Mouse (Mus musculus): ENCODE data around the gene Frmd4b.

Gene Frmd4b

DNA sequence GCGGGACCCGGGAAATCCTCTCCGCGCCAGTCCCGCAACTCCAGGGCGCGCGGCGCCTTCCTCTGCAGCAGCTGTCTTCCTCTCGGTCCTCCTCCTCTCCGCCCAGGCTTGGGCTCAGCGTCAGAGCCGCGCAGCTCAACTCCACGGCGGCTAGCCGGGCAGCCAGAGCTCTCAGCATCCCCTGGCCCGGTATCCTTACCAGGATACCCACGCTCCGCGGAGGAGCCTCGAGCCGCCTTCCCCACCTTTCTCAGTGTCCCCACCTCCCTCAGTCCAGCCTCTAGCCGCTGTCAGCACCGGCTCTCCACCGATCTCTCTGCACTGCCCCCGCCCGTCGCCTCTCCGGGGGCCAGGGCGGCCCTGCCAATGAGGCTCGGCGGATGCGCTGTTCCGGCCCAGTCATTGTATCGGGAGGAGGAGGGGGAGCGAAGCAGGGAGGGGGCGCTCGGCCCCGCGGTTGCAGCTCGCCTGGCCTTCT, at the start of gene Frmd4b:
TSS of gene Frmd4b (minus strand) at position 276 of the 478 bp plus-strand sequence.
- no peak for DNase-seq (ENCODE audit: low spot score)

DNA sequence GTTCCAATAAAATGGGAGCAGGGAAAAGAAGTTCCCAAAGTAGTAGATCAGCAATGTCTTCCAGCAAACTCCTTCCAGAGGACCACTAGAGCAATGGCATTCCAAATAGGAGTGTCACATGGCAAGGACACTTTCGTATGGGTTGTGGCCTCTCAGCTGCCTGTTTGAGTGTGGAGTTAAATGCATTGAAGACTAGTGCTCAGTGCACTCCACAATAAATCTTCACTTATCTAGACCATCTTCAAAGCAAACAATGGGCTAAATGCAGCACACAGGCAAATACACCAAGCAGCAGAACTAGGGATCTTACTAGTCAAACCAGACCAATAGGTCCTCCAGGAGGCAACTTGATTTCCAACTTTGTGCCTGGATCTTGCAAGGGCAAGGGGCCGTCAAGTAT, 49.1 kb upstream of the Frmd4b start:
- DNase-seq (ENCODE audit: low spot score) = no peak

DNA sequence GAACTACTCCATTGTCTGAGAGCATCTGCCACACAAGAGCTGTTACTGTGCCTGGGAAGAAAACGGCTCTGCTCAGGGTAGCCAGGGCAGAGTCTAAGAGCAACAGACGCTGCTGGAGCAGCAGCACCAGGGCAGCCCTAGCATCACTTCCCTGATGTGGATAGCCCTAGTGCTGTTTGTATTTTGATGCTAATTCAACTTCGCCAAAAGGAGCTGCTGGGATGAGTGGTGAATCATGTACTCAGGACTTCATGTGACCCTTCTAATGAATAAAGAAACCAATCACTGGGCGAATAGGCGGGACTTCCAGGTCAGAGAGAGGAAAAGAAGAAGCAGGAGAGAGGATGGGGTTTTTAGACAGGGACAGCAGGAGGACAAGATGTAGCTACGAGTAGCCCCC, 41.6 kb upstream of the Frmd4b start:
- no peak for DNase-seq (ENCODE audit: low spot score)

DNA sequence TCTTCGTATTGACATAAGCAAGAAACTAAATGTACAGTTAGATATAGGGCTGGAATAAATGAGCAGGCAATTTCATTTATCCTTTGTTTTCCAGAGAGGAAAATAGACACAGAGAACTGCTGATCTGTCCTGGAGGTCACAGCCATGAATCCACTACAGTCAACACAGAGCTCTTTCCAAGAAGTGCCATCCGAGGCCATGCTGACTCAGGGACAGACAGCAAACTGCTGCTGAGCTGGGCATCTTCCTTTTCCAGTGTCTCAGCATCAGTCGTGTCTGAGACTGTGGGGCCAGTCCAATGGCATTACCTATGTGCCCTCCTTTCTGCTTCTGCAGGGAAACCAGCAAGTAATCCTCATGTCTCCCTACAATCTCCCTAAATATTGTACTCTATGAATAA, 38.6 kb upstream of the Frmd4b start:
- DNase-seq (ENCODE audit: low spot score) = no peak

DNA sequence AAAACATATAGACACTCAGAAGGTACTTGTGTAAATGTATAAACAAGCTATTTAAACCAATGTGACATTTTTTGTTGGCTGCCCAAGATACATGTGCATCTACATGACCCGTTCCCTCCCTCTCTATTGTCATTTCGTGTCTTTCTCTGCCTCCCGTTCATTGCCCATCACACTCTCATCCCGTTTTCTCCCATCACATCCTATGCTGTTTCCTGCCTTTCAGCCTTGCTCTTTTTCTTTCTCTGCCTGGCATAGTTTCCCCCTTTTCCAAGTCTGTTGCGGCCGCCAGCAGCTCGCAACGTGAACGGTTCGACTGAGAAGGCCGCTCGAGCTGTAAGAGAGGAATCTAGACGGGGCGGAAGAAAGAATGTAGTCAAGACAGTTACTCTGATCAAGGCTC, 30.2 kb upstream of the Frmd4b start:
- no peak for DNase-seq (ENCODE audit: low spot score)

DNA sequence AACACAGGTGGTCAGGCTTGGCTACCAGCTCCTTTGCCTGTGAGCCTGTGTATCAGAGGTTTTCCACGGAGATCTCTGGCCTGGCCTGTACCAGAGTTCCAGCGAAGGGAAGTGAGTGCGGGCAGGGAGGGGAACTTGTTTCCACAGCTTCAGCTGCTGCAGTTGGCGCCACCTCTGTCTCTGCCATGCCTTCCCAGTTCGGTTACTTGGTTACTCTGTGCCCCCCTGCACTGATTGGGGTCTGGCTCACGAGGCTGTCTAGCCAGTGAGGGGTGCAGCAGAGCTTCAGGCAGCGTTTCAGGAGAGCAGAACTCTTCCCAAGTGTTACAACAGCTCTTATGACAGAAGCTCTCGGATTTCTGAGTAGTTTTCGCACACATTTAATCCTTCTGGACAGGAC, 6.0 kb upstream of the Frmd4b start:
- no peak for DNase-seq (ENCODE audit: low spot score)

DNA sequence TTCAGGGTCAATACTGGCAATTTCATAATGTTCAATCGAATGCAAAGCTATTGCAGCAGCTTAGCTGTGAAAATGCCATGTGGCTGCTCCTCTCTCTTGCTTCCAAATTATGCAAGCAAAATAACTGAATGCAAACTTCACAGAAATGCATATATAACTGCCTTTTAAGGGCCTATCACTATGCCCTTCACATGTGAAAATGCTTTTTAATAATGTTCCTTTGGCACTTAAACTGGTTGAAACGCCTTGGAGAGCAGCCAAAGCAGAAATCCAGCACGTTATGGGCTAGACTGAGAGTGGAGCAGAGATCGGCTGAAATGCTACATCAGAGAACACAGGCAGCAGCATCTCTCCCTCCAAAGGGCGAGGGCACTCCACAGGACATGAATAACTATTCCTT, 4.9 kb upstream of the Frmd4b start:
- peak; percentile 26 for DNase-seq (ENCODE audit: low spot score)

DNA sequence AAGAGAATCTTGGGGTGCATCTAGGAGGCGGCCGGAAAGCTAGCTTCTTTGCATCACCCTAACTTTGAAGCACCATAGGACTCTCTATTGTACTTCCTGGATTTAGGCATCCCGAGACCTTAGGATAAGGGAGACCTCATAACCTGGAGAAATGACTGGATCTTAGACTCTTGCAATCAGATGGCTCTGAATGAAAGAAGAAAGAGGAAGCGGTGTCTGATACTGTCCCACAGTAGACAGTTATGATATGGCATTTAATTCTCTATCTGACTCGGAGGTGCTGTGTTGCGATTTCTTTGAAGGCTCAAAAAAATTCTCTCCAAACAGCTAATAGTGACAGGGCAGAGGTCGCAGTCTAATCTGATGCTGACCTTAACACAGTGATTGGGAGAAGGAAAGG, 433 bp upstream of the Frmd4b start:
- DNase-seq (ENCODE audit: low spot score) = no peak

DNA sequence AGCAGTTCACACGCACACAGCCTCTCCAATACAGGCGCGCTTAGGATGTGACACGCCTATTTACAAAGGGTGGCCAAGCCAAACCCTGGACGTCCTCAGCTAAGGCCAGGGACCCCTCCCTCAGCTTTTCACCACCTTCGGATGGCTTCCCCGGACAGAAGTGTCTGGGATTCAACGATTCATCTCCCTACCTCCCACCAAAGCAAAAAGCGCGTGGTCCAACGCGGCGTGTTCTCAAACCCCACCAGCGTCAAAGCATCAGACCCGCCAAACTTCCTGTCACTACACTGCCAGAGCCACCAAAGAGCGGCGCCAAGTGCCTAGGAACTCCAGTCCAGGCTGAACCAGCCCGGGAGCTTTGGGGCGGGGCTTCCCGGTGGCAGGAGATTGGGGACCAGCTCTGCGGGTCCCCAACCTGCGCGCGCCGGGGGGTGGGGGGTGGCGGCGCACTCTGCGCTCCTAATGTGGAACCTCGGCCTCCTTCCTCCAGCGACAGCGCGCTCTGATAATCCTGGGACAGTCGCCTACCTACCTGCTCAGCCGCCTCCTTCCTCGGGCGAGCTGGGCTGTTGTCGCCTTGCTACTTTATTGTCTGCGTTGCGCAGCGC, 579 bp downstream of the Frmd4b start:
- DNase-seq (ENCODE audit: low spot score) = no peak

DNA sequence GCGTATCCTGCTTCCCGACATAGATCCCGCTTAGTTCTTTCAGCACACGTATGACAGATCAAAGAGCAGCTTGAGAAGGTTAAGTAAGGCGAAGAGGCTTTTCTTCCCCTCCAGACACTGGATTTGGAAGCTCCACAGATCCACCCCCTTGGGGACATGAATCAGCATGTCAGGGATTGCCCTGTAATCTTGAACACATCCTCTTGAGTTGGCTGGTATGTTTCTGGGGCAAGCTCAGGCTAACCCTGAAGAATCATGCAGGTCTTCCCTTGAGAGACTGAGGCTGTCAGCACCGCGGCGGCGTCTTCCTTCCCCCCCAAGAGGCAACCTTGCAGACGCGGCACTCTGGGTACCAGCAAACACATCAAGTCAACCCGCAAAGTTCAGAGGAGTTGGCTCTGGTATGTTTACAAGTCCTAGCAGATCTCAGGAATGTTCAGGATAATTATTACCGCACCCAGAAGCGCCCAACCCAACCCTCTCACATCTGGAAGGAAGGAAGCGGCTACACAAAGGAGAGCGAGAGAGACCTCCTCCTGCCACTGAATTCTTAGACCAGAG, 1.4 kb downstream of the Frmd4b start:
- no peak for DNase-seq (ENCODE audit: low spot score)

DNA sequence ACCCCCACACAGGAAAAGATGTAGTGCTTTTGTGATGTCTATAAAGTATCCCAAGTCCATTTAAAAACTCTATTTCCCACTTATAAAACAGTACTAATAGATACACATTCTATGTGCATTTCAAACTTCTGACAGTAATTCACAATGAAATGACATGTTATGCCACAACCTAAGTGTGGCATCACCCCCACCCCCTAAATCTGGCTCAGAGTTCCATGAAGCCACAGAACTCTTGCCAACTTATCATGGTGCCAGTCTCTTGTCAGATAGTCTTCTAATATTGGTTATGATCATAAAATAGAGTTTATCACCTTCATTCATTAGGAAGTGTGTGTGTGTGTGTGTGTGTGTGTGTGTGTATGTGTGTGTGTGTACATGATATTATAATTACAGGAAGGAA, 3.2 kb downstream of the Frmd4b start:
- no peak for DNase-seq (ENCODE audit: low spot score)

DNA sequence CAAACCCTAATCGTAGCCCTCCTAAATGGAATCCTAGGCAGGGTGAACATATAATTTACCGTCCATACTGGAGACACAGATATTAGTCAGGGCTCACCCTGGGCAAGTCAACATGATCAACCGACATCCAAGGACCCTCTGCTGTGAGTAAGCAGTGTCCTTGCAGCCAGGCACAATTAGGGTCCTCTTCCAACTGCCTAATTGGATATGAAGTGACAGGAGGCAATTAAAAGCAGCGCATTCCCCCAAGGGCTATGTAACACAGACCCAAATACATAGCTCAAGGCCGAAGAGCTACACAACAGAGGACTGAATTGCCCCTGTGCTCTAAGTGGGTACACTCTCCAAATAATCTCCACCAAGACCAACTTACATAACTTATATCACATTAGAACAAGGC, 4.5 kb downstream of the Frmd4b start:
- DNase-seq (ENCODE audit: low spot score) = no peak

DNA sequence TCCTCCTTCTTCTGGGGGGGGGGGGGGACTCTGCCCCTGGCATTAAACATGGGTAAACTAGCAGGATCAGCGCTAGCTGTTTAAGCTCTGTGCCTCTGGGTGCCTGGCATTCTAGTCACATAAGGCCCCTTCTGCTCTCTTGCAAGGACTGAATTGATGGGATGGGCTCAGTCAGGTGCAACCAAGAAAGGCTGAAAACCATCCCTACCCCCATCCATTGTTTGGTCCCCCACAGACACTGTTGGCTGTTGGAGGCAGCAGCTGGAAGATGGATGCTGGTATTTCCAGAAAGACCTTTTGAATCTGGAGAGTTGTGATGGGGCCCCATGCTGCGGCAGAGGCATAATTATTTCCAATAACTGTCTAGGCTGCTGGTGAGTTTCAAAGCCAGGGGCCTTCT, 7.3 kb downstream of the Frmd4b start:
- no peak for DNase-seq (ENCODE audit: low spot score)

DNA sequence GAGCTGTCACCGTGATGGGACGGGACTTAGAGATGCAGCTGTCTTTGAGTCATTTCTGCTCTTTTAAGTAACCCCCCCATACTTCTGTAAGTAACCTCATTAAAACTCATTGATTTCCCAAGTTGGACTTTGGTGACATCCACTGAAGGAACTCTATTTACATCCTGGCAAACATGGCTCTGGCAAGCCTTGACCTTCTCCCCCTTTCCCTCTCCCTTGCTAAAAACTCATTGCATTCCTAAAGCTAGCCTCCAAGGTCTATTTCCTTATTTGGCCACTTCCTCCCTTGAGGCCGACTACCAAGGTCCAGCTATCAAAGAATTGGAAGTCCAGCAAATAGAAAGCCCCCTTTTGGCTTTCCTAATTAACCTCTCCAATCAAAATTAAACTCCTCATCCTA, 9.7 kb downstream of the Frmd4b start:
- DNase-seq (ENCODE audit: low spot score) = peak; percentile 42

DNA sequence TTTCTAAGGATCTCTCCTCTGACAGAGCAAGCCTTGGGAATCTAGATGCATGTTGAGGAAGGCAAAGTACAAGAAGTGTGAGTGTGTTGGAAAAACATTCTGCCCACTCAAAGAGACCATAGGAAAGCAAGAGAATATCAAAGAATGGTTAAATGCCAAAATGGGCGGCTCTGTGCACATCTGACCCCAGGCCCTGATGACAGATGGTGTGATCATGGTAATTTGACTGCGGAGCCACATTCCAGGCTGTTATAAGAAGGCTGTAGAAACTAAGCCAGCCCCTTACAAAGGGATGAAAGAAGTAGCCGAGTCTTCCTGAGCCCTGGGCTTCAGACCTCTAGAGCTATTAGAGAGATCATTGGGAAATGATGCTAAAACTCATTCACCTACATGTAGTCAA, 22.1 kb downstream of the Frmd4b start:
- DNase-seq (ENCODE audit: low spot score) = no peak

DNA sequence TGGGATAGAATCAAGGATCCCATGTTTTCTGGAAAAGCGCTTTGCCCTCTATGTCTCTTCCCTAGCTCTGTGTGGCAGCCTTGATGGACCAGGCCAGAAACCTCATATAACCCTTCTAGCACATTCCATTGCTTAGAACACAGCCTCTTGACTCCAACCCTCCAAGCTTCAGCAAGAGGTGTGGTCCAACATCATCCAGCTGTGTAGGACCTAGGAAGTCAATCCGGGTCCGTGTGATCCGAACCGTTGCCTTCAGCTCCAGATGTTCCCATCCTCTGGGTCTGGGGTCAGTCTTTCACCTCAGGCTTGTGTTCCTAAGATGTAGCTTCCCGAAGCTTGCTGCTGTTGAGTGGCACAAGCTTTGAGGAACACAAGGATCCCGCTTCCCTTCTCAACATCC, 22.8 kb downstream of the Frmd4b start:
- no peak for DNase-seq (ENCODE audit: low spot score)

DNA sequence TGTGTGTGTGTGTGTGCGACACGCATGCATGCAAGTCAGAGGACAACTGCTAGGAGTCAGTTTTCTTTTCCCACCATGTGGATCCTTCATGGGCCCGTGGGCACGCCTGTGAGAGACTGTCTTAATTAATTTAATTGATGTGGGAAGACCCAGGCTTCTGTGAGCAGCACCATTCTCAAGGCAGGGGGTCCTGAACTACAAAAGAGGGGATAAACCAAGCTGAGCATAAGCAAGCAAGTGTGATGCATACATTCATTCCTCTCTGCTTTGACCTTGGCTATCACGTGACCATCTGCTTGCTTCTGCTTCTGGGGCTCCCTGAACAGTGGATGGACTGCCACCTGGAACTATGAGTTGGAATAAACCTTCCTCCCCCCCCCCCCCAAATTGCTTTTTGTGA, 27.1 kb downstream of the Frmd4b start:
- no peak for DNase-seq (ENCODE audit: low spot score)

DNA sequence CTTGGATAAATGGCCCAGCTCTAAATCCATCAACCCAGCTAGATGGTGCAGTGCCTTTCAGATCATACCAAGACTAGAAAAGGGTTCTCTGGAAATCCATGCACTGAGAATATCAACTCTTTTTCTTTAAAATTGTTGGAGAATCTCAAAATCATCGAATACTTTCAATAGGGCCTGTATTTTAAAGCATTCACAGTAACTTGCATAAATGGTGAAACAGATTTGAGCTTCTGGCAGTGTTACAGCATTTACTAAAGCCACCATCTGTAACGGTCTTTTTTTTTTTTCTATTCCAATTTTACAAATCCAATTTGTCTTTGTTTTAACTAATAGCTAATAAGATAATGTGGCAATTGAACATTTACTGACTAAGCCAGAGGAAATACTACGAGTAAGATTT, 27.8 kb downstream of the Frmd4b start:
- no peak for DNase-seq (ENCODE audit: low spot score)

DNA sequence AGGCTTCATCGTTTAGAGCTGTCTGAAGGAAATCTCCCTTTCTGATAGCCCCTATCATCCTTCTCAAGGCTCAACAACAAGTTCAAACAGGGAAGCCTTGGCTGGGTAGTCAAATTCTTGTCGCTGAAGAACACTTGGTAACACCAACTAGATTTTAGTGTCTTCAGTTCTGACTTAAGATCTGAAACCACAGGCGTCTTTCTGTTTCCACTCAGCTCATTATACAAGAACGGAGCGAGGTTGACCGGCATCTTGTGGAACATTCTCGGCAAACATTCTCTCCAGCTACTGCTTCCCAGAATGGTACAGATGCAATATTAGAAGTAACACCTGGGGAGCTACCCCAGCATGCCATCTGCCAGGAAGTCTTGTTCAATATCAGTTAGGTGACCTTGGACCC, 28.3 kb downstream of the Frmd4b start:
- no peak for DNase-seq (ENCODE audit: low spot score)

DNA sequence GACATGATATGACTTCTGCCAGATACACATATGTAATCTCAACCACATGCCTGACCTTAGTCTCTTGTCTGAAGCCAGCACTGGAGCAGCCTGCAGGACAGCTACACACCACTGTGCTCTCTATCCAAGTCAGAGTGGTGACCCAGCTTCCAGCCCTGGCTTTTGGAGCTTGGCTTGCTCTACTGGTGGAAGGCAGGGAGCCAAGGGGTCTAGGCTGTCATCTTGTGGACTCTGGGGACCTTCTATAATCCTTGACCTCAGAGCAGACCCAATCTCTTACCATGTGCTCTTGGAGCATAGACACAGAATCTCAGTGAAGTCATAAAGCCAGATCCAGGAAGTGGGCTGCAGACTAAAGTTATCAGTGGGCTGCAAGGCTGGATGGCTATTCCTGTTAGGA, 30.7 kb downstream of the Frmd4b start:
- no peak for DNase-seq (ENCODE audit: low spot score)

DNA sequence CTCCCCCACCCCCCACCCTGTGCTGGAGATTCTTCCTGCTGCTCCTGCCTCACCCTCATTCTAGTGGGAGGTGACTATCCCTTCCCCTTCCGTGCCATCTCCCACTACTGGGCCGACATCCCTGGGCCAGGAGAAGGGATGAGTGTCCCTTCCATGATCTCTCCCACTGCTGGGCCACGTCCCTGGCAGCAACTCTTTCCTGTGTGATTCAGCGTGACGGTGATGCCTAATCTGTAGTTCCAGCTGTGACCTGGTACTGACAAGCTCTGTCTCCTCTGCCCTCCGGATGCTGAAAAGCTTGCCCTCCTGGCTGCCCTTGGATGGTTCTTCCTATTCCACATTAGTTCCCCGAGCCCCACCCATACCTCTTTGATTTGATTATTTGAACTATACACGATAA, 31.3 kb downstream of the Frmd4b start:
- no peak for DNase-seq (ENCODE audit: low spot score)

DNA sequence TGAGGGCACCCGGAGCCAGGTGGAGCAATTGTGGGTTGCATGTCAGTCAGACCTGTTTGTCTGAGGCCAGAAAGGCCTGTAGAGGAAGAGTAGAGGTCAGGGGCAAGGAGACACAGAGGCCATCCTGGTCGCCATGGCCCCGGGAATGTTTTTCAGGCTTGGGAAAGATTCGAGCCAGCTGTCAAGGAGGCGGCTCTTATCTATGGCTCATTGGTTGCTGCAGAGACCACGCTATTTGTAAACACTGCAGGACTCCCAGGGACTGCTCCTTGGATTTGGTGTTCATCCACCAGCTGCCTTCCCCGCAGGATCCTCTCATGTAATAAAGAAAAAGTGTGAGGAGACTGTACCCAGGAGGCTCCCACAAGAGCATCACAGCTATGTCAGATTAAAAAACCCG, 34.6 kb downstream of the Frmd4b start:
- no peak for DNase-seq (ENCODE audit: low spot score)

DNA sequence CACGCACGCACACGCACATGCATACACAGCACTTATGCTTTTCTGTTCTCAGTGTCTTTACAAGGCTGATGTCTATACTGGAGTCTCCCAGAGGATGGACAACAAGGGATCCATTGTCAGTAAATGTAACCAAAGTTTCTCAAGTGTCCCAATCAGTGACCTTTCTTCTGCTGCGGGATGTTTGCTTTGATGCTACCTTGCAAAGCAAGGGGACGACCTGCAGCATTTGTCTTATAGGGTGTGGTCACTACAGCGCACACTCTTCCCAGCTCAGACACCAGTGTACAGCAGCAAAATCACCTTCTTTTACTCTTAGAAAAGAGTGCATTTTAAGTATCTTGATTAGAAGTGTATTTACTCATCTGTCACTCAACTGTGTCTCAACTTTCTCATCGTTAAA, 35.4 kb downstream of the Frmd4b start:
- no peak for DNase-seq (ENCODE audit: low spot score)

DNA sequence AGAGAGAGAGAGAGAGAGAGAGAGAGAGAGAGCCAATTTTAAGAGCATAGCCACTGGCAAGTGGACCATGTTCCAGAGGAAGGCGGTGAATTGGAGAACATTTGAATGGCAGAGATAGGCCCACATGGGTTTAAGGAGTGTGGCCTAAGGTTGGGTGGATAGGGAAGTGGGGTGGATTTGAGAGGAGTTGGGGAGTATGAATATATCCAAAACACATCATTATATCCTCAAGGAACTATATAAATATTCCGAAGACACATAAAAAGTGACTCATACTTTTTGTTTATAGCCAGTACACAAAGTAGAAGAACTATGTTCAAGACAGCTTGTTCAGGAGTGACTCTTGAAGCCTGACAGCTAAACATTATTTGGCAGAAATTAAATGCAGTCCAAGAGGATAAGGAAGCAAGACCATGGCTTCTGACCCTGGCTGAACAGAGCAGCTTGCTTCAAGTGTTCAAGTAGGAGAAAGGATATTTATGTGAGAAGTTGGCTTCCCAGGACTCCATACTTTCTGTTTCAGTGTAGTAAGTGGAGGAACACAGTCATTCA, 36.8 kb downstream of the Frmd4b start:
- no peak for DNase-seq (ENCODE audit: low spot score)
